Comparison of ENCODE assay signal across 9 mouse cellular contexts in genomic region chr19:5743576-5743975, GRCm38 (mm10). TPM values are rescaled to one million over a fixed set of nuclear protein-coding genes. Genes with fewer than 3 reads are reported as not detected.
A peak's percentile ranks its signal among the peaks of the same experiment; 100 is the strongest.
DNase-seq lines count a peak whose midpoint lies in the region; ATAC-seq lines count a peak whose summit lies in the region.
"Had no signal": no experiment of that assay in that cellular context is flagged by ENCODE, and none has a peak within 500 bp of the region (broad histone marks: within the 10 kb centered on the region; RNA-seq: fewer than 3 reads in every experiment).

No protein-coding gene starts in this region.

- DNase-seq in adrenal gland, postnatal 25 days: peak; percentile 70
- no peak for DNase-seq in right cerebral cortex, postnatal 10 days (ENCODE audit: low spot score in 2 of 2)

- no peaks in the 10 kb centered on the region for H3K9me3 ChIP-seq in hindbrain, embryonic 12.5 days (replicated peaks)
- no peaks in the 10 kb centered on the region for H3K9me3 ChIP-seq in hindbrain, embryonic 16.5 days (ENCODE audit: control insufficient read depth, low read length)
- H3K9me3 ChIP-seq in megakaryocyte, embryonic 14.5 days: no peaks in the 10 kb centered on the region

- peak overlapping the region; percentile 98; the same call in 1 of the 2 replicates for H3K4me2 ChIP-seq in hindbrain, embryonic 12.5 days (replicated peaks)
- no peak overlapping the region for H3K4me2 ChIP-seq in hindbrain, embryonic 16.5 days (ENCODE audit: low read length)

- H3K27ac ChIP-seq in hindbrain, embryonic 12.5 days: no peak overlapping the region
- no peak overlapping the region for H3K27ac ChIP-seq in hindbrain, embryonic 16.5 days (ENCODE audit: low read depth, low read length)

- no peak overlapping the region for H3K4me3 ChIP-seq in hindbrain, embryonic 12.5 days
- H3K4me3 ChIP-seq in hindbrain, embryonic 16.5 days (ENCODE audit: low read length): no peak overlapping the region
- peak overlapping the region; percentile 34 for H3K4me3 ChIP-seq in megakaryocyte, embryonic 14.5 days (replicated peaks)

- no peak overlapping the region; the same call in 1 of the 2 replicates for H3K9ac ChIP-seq in hindbrain, embryonic 12.5 days
- no peak overlapping the region for H3K9ac ChIP-seq in hindbrain, embryonic 16.5 days (ENCODE audit: low read depth, low read length)

- peaks cover 54% of the 10 kb centered on the region for H3K4me1 ChIP-seq in hindbrain, embryonic 12.5 days
- H3K4me1 ChIP-seq in hindbrain, embryonic 16.5 days (ENCODE audit: control insufficient read depth, insufficient read depth, low read depth, low read length): peaks cover 41% of the 10 kb centered on the region
- H3K4me1 ChIP-seq in megakaryocyte, embryonic 14.5 days: peaks cover 54% of the 10 kb centered on the region

- H3K36me3 ChIP-seq in hindbrain, embryonic 12.5 days: no peaks in the 10 kb centered on the region
- H3K36me3 ChIP-seq in hindbrain, embryonic 16.5 days (ENCODE audit: control insufficient read depth, insufficient read depth, low read length): no peaks in the 10 kb centered on the region
- H3K36me3 ChIP-seq in megakaryocyte, embryonic 14.5 days (replicated peaks; ENCODE audit: low read length): no peaks in the 10 kb centered on the region

- peaks cover 79% of the 10 kb centered on the region for H3K27me3 ChIP-seq in hindbrain, embryonic 12.5 days
- H3K27me3 ChIP-seq in hindbrain, embryonic 16.5 days (replicated peaks; ENCODE audit: control insufficient read depth, insufficient read depth, low read length): peaks cover 21% of the 10 kb centered on the region
- peaks cover 97% of the 10 kb centered on the region for H3K27me3 ChIP-seq in megakaryocyte, embryonic 14.5 days (replicated peaks)

- WGBS in hindbrain, embryonic 12.5 days: 47% methylated on average over 5 of the region's 5 CpGs
- WGBS in hindbrain, embryonic 16.5 days: 44% methylated on average over 5 of the region's 5 CpGs

- ATAC-seq in hindbrain, embryonic 12.5 days (ENCODE audit: low FRiP score): no peak
- ATAC-seq in hindbrain, embryonic 16.5 days: no peak
- peak; percentile 91 to 92 for ATAC-seq in hematopoietic stem cell, adult 5-6 weeks (replicated peaks in 1 of 2; ENCODE audit: insufficient read depth in 1 of 2, low FRiP score in 2 of 2, low TSS enrichment in 1 of 2, low read depth in 1 of 2, poor library complexity in 2 of 2, severe bottlenecking in 2 of 2)
- no peak for ATAC-seq in erythroblast, adult 5-6 weeks (replicated peaks; ENCODE audit: low FRiP score, poor library complexity, severe bottlenecking)
- no peak for ATAC-seq in activated CD4-positive, CD25-positive, alpha-beta regulatory T cell, adult 4 months

RNA-seq across cellular contexts. Expression of gene Ltbp3, which starts 2.9 kb away (rescaled TPM):
- 13.8 and 16.6 TPM in 2 replicates for polyA plus RNA-seq in hindbrain, embryonic 12.5 days (2016; fragmentation: Nextera tagmentation; extraction: Ambion mirVana)
- 11.6 and 15.4 TPM in 2 replicates for polyA plus RNA-seq in hindbrain, embryonic 16.5 days (2015; fragmentation: Nextera tagmentation; extraction: Ambion mirVana)
- total RNA-seq in adrenal gland, postnatal 25 days (2021): 275 and 334 TPM in 2 replicates
- total RNA-seq in hematopoietic stem cell, adult 5-6 weeks (2017): 23.5 and 46.0 TPM in 2 replicates
- polyA plus RNA-seq in megakaryocyte, embryonic 14.5 days (2012; ENCODE audit: insufficient read depth, low replicate concordance): 1.3 and 7.9 TPM in 2 replicates
- 0.63 TPM in 1 of 2 replicates, not detected in the other for total RNA-seq in erythroblast, adult 5-6 weeks (2015; ENCODE audit: low replicate concordance)
- total RNA-seq in erythroblast, adult 5-6 weeks (2017; ENCODE audit: low replicate concordance): 0.68 TPM in 1 of 2 replicates, not detected in the other
- not detected for polyA plus RNA-seq in activated CD4-positive, CD25-positive, alpha-beta regulatory T cell, adult 4 months (2017; shearing (Covaris generic))

RNA-seq across cellular contexts. Expression of gene Fam89b, which starts 14.1 kb away (rescaled TPM):
- polyA plus RNA-seq in hindbrain, embryonic 12.5 days (2016; fragmentation: Nextera tagmentation; extraction: Ambion mirVana): 174 and 177 TPM in 2 replicates
- 118 and 128 TPM in 2 replicates for polyA plus RNA-seq in hindbrain, embryonic 16.5 days (2015; fragmentation: Nextera tagmentation; extraction: Ambion mirVana)
- 44.8 and 59.4 TPM in 2 replicates for total RNA-seq in adrenal gland, postnatal 25 days (2021)
- 22.8 and 27.0 TPM in 2 replicates for total RNA-seq in hematopoietic stem cell, adult 5-6 weeks (2017)
- 84.3 and 173 TPM in 2 replicates for polyA plus RNA-seq in megakaryocyte, embryonic 14.5 days (2012; ENCODE audit: insufficient read depth, low replicate concordance)
- total RNA-seq in erythroblast, adult 5-6 weeks (2015; ENCODE audit: low replicate concordance): 11.5 and 30.4 TPM in 2 replicates
- 8.5 and 10.5 TPM in 2 replicates for total RNA-seq in erythroblast, adult 5-6 weeks (2017; ENCODE audit: low replicate concordance)
- polyA plus RNA-seq in activated CD4-positive, CD25-positive, alpha-beta regulatory T cell, adult 4 months (2017; shearing (Covaris generic)): 10 to 100 TPM; 20.1 to 44.7 TPM

RNA-seq across cellular contexts. Expression of gene Ehbp1l1, which starts 17.5 kb away (rescaled TPM):
- polyA plus RNA-seq in hindbrain, embryonic 12.5 days (2016; fragmentation: Nextera tagmentation; extraction: Ambion mirVana): 10.8 and 12.1 TPM in 2 replicates
- 21.6 and 29.7 TPM in 2 replicates for polyA plus RNA-seq in hindbrain, embryonic 16.5 days (2015; fragmentation: Nextera tagmentation; extraction: Ambion mirVana)
- 35.7 and 40.9 TPM in 2 replicates for total RNA-seq in adrenal gland, postnatal 25 days (2021)
- 29.5 and 51.2 TPM in 2 replicates for total RNA-seq in hematopoietic stem cell, adult 5-6 weeks (2017)
- 203 and 207 TPM in 2 replicates for polyA plus RNA-seq in megakaryocyte, embryonic 14.5 days (2012; ENCODE audit: insufficient read depth, low replicate concordance)
- 27.5 and 57.9 TPM in 2 replicates for total RNA-seq in erythroblast, adult 5-6 weeks (2015; ENCODE audit: low replicate concordance)
- 236 and 446 TPM in 2 replicates for total RNA-seq in erythroblast, adult 5-6 weeks (2017; ENCODE audit: low replicate concordance)
- polyA plus RNA-seq in activated CD4-positive, CD25-positive, alpha-beta regulatory T cell, adult 4 months (2017; shearing (Covaris generic)): 10 to 100 TPM; 16.5 to 26.4 TPM

RNA-seq across cellular contexts. Expression of gene Scyl1, which starts 27.6 kb away (rescaled TPM):
- polyA plus RNA-seq in hindbrain, embryonic 12.5 days (2016; fragmentation: Nextera tagmentation; extraction: Ambion mirVana): 71.8 and 73.7 TPM in 2 replicates
- polyA plus RNA-seq in hindbrain, embryonic 16.5 days (2015; fragmentation: Nextera tagmentation; extraction: Ambion mirVana): 83.2 and 93.9 TPM in 2 replicates
- 104 and 120 TPM in 2 replicates for total RNA-seq in adrenal gland, postnatal 25 days (2021)
- total RNA-seq in hematopoietic stem cell, adult 5-6 weeks (2017): 22.5 and 30.9 TPM in 2 replicates
- polyA plus RNA-seq in megakaryocyte, embryonic 14.5 days (2012; ENCODE audit: insufficient read depth, low replicate concordance): 30.0 and 71.8 TPM in 2 replicates
- total RNA-seq in erythroblast, adult 5-6 weeks (2015; ENCODE audit: low replicate concordance): 8.2 and 12.9 TPM in 2 replicates
- 9.1 and 11.9 TPM in 2 replicates for total RNA-seq in erythroblast, adult 5-6 weeks (2017; ENCODE audit: low replicate concordance)
- 10 to 100 TPM in 1 of 2 experiments, 1 to 10 TPM in 1; 8.4 to 16.8 TPM for polyA plus RNA-seq in activated CD4-positive, CD25-positive, alpha-beta regulatory T cell, adult 4 months (2017; shearing (Covaris generic))

RNA-seq across cellular contexts. Expression of gene Kcnk7, which starts 39.4 kb away (rescaled TPM):
- not detected in 2 replicates for polyA plus RNA-seq in hindbrain, embryonic 12.5 days (2016; fragmentation: Nextera tagmentation; extraction: Ambion mirVana)
- polyA plus RNA-seq in hindbrain, embryonic 16.5 days (2015; fragmentation: Nextera tagmentation; extraction: Ambion mirVana): not detected in 2 replicates
- total RNA-seq in adrenal gland, postnatal 25 days (2021): not detected in 2 replicates
- total RNA-seq in hematopoietic stem cell, adult 5-6 weeks (2017): 0.75 TPM in 1 of 2 replicates, not detected in the other
- not detected in 2 replicates for polyA plus RNA-seq in megakaryocyte, embryonic 14.5 days (2012; ENCODE audit: insufficient read depth, low replicate concordance)
- not detected in 2 replicates for total RNA-seq in erythroblast, adult 5-6 weeks (2015; ENCODE audit: low replicate concordance)
- total RNA-seq in erythroblast, adult 5-6 weeks (2017; ENCODE audit: low replicate concordance): not detected in 2 replicates
- polyA plus RNA-seq in activated CD4-positive, CD25-positive, alpha-beta regulatory T cell, adult 4 months (2017; shearing (Covaris generic)): 1 to 10 TPM; 1.5 to 2.8 TPM
- total RNA-seq: heart, postnatal 10 days had no signal

Comparison
In these comparisons a context has a peak if more than half of its experiments do, and no peak if none do; other contexts are left out.
1. ATAC-seq: peak in hematopoietic stem cell, adult 5-6 weeks (2 of 2); none in hindbrain, embryonic 12.5 days (single experiment), hindbrain, embryonic 16.5 days (single experiment), erythroblast, adult 5-6 weeks (single experiment) and activated CD4-positive, CD25-positive, alpha-beta regulatory T cell, adult 4 months (single experiment).